Mouse (Mus musculus) liver, embryonic 16.5 days (tissue): ENCODE data around the gene Tuft1. TPM values are rescaled to one million over a fixed set of nuclear protein-coding genes. Genes with fewer than 3 reads are reported as not detected.

Experiments used
- ATAC-seq: fragments of 200-750 bp; cut with Nextera tagmentation; 2 replicates; pipeline ENCODE4 v1.8.0; 2017; ENCODE audit warnings: low read depth, mild to moderate bottlenecking, moderate number of reproducible peaks, moderate library complexity
- H3K27ac ChIP-seq: fragments of 300-500 bp; sonication (generic); 2 replicates; pipeline ENCODE4 v1.5.1; 2014; ENCODE audit warnings: mild to moderate bottlenecking, low read length
- H3K27me3 ChIP-seq: fragments of 300-500 bp; sonication (generic); 2 replicates; pipeline ENCODE4 v1.6.1; 2014; ENCODE audit warnings: low read depth, low read length, mixed read lengths; ENCODE audit not compliant: control insufficient read depth, insufficient read depth
- H3K36me3 ChIP-seq: fragments of 300-500 bp; sonication (generic); 2 replicates; pipeline ENCODE4 v1.6.1; 2014; ENCODE audit warnings: mild to moderate bottlenecking; ENCODE audit not compliant: control insufficient read depth, insufficient read depth
- H3K4me1 ChIP-seq: fragments of 300-500 bp; sonication (generic); 2 replicates; pipeline ENCODE4 v1.6.1; 2014; ENCODE audit warnings: low read depth, low read length, mixed read lengths; ENCODE audit not compliant: control insufficient read depth
- H3K4me2 ChIP-seq: fragments of 300-500 bp; sonication (generic); 2 replicates; pipeline ENCODE4 v1.6.1; 2014; ENCODE audit warnings: low read depth, low read length, mixed read lengths
- H3K4me3 ChIP-seq: fragments of 300-500 bp; sonication (generic); 2 replicates; pipeline ENCODE4 v1.5.1; 2014; ENCODE audit warnings: low read depth, mild to moderate bottlenecking, low read length
- H3K9ac ChIP-seq: fragments of 300-500 bp; sonication (generic); 2 replicates; pipeline ENCODE4 v1.6.1; 2014; ENCODE audit warnings: low read depth, low read length
- H3K9me3 ChIP-seq: fragments of 300-500 bp; sonication (generic); replicated peaks from 2 replicates; pipeline ENCODE4 v1.6.1; 2016; ENCODE audit warnings: low read length; ENCODE audit not compliant: control insufficient read depth
- WGBS: fragments of 180-500 bp; shearing (Covaris S2); extraction: QIAGEN DNeasy Blood & Tissue Kit; methylation state at CpG from one replicate; pipeline ENCODE4 v1.1.7; 2014; ENCODE audit not compliant: insufficient replicate concordance; 5-methylcytosine and 5-hydroxymethylcytosine counted together
- polyA plus RNA-seq: library from polyadenylated mRNA; unstranded; fragments of >200 nt; fragmentation: Nextera tagmentation; extraction: Ambion mirVana; gene quantifications from 2 replicates; pipeline ENCODE4 v1.2.1, GENCODE M21; 2015

Tuft1 gene
- polyA plus RNA-seq, 1 experiment from 2014 or later, result 13.3 TPM

DNA sequence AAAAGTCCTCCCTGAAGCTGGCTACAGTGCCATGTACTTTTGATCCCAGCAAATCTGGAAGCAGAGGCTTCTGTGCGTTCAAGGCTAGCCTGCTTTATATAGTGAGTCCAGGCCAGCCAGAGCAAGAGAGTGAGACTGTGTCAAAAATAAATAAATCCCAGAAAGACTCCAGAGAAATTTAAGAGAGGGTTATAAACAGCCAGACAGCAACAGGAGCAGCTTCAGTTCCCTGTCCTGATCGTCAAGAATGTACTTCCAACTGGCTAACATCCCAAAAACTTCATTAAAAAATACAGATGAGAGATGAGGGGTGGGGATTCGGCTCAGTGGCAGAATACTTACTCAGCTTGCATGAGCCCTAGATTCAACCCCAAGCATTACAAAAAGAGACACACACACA lies 93.5 kb downstream of the Tuft1 start:
- no peak overlapping the region for H3K27ac ChIP-seq
- ATAC-seq, result no peak
- WGBS, result 65% methylated on average over 3 of the region's 3 CpGs
- no peaks in the 10 kb centered on the region for H3K27me3 ChIP-seq
- no peak overlapping the region for H3K4me3 ChIP-seq
- H3K9ac ChIP-seq, result no peak overlapping the region
- H3K36me3 ChIP-seq, result no peaks in the 10 kb centered on the region
- no peaks in the 10 kb centered on the region for H3K9me3 ChIP-seq
- H3K4me2 ChIP-seq, result no peak overlapping the region
- H3K4me1 ChIP-seq, result no peaks in the 10 kb centered on the region

DNA sequence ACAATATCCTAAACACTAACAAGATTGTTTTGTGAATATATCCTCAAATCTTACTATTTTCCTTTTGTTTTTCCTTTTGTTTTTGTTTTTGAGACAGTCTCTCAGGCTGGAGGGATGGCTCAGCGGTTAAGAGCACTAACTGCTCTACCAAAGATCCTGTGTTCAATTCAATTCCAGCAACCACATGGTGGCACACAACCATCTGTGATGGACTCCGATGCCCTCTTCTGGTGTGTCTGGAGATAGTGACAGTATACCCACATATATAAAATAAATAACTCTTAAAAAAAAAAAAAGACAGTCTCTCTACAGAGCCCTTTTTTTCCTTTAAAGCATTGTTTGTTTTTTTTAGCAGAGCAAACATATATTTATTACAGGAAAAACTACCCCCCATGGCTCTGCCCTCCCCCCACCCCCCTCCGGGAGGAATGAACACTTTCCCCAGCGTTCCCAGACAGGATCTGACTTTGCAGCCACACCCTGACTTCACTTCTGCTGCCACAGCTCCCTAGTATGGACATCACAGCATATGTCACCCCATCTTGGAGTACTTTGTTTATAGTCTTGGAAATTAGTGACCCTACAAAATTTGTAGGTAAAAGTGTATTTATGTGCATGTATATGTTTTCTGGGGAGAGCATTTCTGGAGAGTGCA lies 94.2 kb downstream of the Tuft1 start:
- H3K9ac ChIP-seq, result no peak overlapping the region
- H3K4me2 ChIP-seq, result no peak overlapping the region
- no peaks in the 10 kb centered on the region for H3K4me1 ChIP-seq
- H3K36me3 ChIP-seq, result peaks cover 2% of the 10 kb centered on the region; the same call in 1 of the 2 replicates
- H3K9me3 ChIP-seq, result no peaks in the 10 kb centered on the region
- 70% methylated on average over 4 of the region's 4 CpGs for WGBS
- no peak for ATAC-seq
- no peaks in the 10 kb centered on the region for H3K27me3 ChIP-seq
- no peak overlapping the region for H3K27ac ChIP-seq
- no peak overlapping the region for H3K4me3 ChIP-seq

DNA sequence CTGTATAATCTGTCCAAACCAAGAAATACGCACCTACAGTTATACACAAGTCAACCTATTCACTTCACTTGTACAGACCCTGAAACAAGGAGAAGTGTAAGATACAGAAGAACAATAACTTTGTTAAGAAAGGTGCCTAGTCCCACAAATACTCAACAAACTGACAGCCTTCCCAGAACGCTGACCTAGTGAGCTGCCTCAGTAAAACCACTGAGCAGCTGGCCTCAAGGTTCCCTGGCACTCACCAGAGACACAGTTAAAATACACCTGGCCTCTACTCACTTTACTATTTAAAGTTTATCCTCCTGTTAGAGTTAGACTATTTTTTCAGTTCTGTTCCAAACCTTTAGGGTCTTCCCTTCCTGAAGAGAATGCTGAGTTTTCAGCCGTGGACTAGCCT lies 95.5 kb downstream of the Tuft1 start:
- Histone ChIP-seq H3K4me3 (no peak overlapping the region), H3K9ac (no peak overlapping the region), H3K27ac (no peak overlapping the region), H3K4me2 (no peak overlapping the region), H3K36me3 (peaks cover 9% of the 10 kb centered on the region; the same call in 1 of the 2 replicates), H3K27me3 (no peaks in the 10 kb centered on the region), H3K4me1 (no peaks in the 10 kb centered on the region), H3K9me3 (no peaks in the 10 kb centered on the region)
- WGBS, result 68% methylated on average over 3 of the region's 3 CpGs
- no peak for ATAC-seq

Other genes starting within 250 kb of the Tuft1 start
- gene Tdrkh, start 245.6 kb downstream of the Tuft1 start, polyA plus RNA-seq, result 8.1 and 9.6 TPM in 2 replicates
- gene Mrpl9, start 215.6 kb downstream of the Tuft1 start, polyA plus RNA-seq, result 33.5 and 33.8 TPM in 2 replicates
- 0.26 and 0.32 TPM in 2 replicates for gene Oaz3, start 215.0 kb downstream of the Tuft1 start, polyA plus RNA-seq
- gene Celf3, start 180.6 kb downstream of the Tuft1 start, polyA plus RNA-seq, result 0.18 and 0.33 TPM in 2 replicates
- gene Riiad1, start 178.5 kb downstream of the Tuft1 start, polyA plus RNA-seq, result 0.24 and 0.36 TPM in 2 replicates
- gene Snx27, start 76.2 kb downstream of the Tuft1 start, polyA plus RNA-seq, result 10.2 and 12.3 TPM in 2 replicates
- not detected in 2 replicates for gene Gm10972, start 15.8 kb downstream of the Tuft1 start, polyA plus RNA-seq
- gene Selenbp2, start 34.7 kb upstream of the Tuft1 start, polyA plus RNA-seq, result 93.0 and 115 TPM in 2 replicates
- gene Cgn, start 127.6 kb upstream of the Tuft1 start, polyA plus RNA-seq, result 13.0 and 15.6 TPM in 2 replicates
- gene Pogz, start 178.7 kb upstream of the Tuft1 start, polyA plus RNA-seq, result 2.4 and 3.4 TPM in 2 replicates
- 138 and 157 TPM in 2 replicates for gene Psmb4, start 228.1 kb upstream of the Tuft1 start, polyA plus RNA-seq